ENCODE assay signal across 18 mouse cellular contexts in the genomic region with DNA sequence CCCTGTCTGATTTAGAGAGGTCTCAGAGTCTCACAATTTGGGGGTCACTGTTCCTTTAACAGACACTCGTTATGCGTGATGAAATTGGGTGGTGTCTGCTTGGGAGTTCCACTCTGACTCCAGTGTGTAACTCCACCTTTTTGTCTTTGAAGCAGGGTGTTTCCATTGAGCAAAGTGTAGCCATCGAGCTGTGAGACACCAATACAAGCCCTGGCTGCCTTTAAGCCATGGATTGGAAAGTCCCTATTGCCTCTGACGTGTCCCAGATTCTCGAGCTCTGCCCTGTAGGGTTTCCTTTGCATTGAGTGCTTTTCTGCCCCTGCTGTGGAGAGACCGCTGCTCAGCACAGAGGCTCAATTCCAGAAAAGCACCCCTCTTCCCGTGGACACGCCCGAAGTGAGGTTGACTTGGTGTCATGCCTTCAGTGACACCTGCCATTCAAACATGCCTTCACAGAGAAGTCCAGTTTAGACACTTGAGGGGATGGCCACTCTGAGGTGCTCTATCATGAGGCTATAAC.
DNase-seq lines count a peak whose midpoint lies in the region; ATAC-seq and TF ChIP-seq lines count a peak whose summit lies in the region.
"Had no signal": no experiment of that assay in that cellular context is flagged by ENCODE, and none has a peak within 500 bp of the region (broad histone marks: within the 10 kb centered on the region; RNA-seq: fewer than 3 reads in every experiment).

No protein-coding gene starts in this region.

- intact Hi-C loops in heart, adult 2 months (cut with DNase I), result loop anchor here (5.0 kb wide), 1 partner anchor 334 kb away; no protein-coding TSS in a partner anchor

- no peak for TF ChIP-seq EP300 in heart, adult 2 months (IDR thresholded peaks at IDR 0.05; ENCODE audit: insufficient read depth, low read depth, low read length)

- TF ChIP-seq POLR2A in heart, adult 2 months (IDR thresholded peaks at IDR 0.05; ENCODE audit: insufficient read depth, low read depth, low read length), result no peak

- H3K27me3 ChIP-seq in heart, adult 2 months (ENCODE audit: control insufficient read depth, insufficient read depth, low read length), result no peaks in the 10 kb centered on the region
- H3K27me3 ChIP-seq in kidney, embryonic 16.5 days (ENCODE audit: insufficient read depth, low read length), result no peaks in the 10 kb centered on the region
- H3K27me3 ChIP-seq: embryonic facial prominence, embryonic 15.5 days; limb, embryonic 13.5 days; midbrain, embryonic 15.5 days had no signal

- 0 out of 2 replicates have a peak overlapping the region, but pooled peaks have one; percentile 2 for H3K9ac ChIP-seq in heart, adult 2 months (ENCODE audit: low read depth, low read length)
- 0 out of 2 replicates have a peak overlapping the region, but pooled peaks have one; percentile 3 for H3K9ac ChIP-seq in kidney, embryonic 16.5 days (replicated peaks; ENCODE audit: low read length)
- H3K9ac ChIP-seq: embryonic facial prominence, embryonic 15.5 days; limb, embryonic 13.5 days; liver, postnatal 0 days; midbrain, embryonic 15.5 days had no signal

- H3K79me2 ChIP-seq in heart, adult 2 months (replicated peaks; ENCODE audit: control insufficient read depth, insufficient read depth, low read length), result no peaks in the 10 kb centered on the region; the same call in none of the 2 replicates

- 0 out of 2 replicates have a peak overlapping the region, but pooled peaks have one; percentile 3 for H3K4me2 ChIP-seq in kidney, embryonic 16.5 days (replicated peaks; ENCODE audit: low read depth, low read length)
- H3K4me2 ChIP-seq: embryonic facial prominence, embryonic 15.5 days; limb, embryonic 13.5 days; midbrain, embryonic 15.5 days had no signal

- peaks cover 39% of the 10 kb centered on the region for H3K4me1 ChIP-seq in heart, adult 2 months (ENCODE audit: control insufficient read depth, insufficient read depth, low read length)
- H3K4me1 ChIP-seq in kidney, embryonic 16.5 days (ENCODE audit: insufficient read depth, low read length), result peaks cover 59% of the 10 kb centered on the region
- H3K4me1 ChIP-seq: embryonic facial prominence, embryonic 15.5 days; midbrain, embryonic 15.5 days had no signal

- peak overlapping the region; percentile 52 for H3K27ac ChIP-seq in heart, adult 2 months
- peak overlapping the region; percentile 76 for H3K27ac ChIP-seq in kidney, embryonic 16.5 days (ENCODE audit: low read length)
- H3K27ac ChIP-seq: embryonic facial prominence, embryonic 15.5 days; hindbrain, postnatal 0 days; layer of hippocampus, adult 2 months; limb, embryonic 13.5 days; midbrain, embryonic 15.5 days had no signal

- H3K9me3 ChIP-seq in kidney, embryonic 16.5 days (ENCODE audit: low read length), result no peaks in the 10 kb centered on the region
- H3K9me3 ChIP-seq: embryonic facial prominence, embryonic 15.5 days; limb, embryonic 13.5 days; midbrain, embryonic 15.5 days had no signal

- 43% methylated on average over 9 of the region's 9 CpGs for WGBS in heart, adult 2 months
- WGBS in kidney, embryonic 16.5 days, result 71% methylated on average over 9 of the region's 9 CpGs

- ATAC-seq in kidney, embryonic 16.5 days (ENCODE audit: low FRiP score, low TSS enrichment), result peak; percentile 29; the same call in 1 of the 2 replicates
- ATAC-seq: hindbrain, postnatal 0 days; liver, postnatal 0 days; midbrain, embryonic 15.5 days had no signal

- H3K36me3 ChIP-seq in heart, adult 2 months (ENCODE audit: control insufficient read depth, insufficient read depth, low read length), result peaks cover 50% of the 10 kb centered on the region
- H3K36me3 ChIP-seq in kidney, embryonic 16.5 days (ENCODE audit: insufficient read depth, low read length), result peaks cover 10% of the 10 kb centered on the region
- H3K36me3 ChIP-seq: embryonic facial prominence, embryonic 15.5 days; midbrain, embryonic 15.5 days had no signal

- H3K4me3 ChIP-seq in heart, adult 2 months, result no peak overlapping the region
- H3K4me3 ChIP-seq in kidney, embryonic 16.5 days (ENCODE audit: low read length), result no peak overlapping the region
- H3K4me3 ChIP-seq: embryonic facial prominence, embryonic 15.5 days; layer of hippocampus, adult 2 months; limb, embryonic 13.5 days; midbrain, embryonic 15.5 days had no signal

- no peak for TF ChIP-seq CTCF in heart, adult 2 months (IDR thresholded peaks at IDR 0.05)

- no peak for DNase-seq in heart, adult 2 months
- no peak for DNase-seq in heart, adult 9 months (ENCODE audit: low spot score in 2 of 2)
- DNase-seq in kidney, adult 11 months, result no peak
- peak; percentile 30 for DNase-seq in thymus, postnatal 25 days
- no peak for DNase-seq in thymus, postnatal 10 days (ENCODE audit: low spot score in 2 of 2)
- DNase-seq in MN1 (ENCODE audit: low spot score), result no peak
- DNase-seq in embryo, embryonic 11 days, result no peak
- DNase-seq: adrenal gland, postnatal 10 days; cerebellum, adult 9-10 months; heart, postnatal 14 days; liver, postnatal 0 days; right cerebral cortex, postnatal 25 days had no signal
